Mouse (Mus musculus): ENCODE measurements at regions not wholly inside any gene's neighbourhood (a gene's known extent, or its start where the extent isn't known, plus 50 kb on each side); places are given as distances from the start of the nearest gene placed in this dataset.

DNA sequence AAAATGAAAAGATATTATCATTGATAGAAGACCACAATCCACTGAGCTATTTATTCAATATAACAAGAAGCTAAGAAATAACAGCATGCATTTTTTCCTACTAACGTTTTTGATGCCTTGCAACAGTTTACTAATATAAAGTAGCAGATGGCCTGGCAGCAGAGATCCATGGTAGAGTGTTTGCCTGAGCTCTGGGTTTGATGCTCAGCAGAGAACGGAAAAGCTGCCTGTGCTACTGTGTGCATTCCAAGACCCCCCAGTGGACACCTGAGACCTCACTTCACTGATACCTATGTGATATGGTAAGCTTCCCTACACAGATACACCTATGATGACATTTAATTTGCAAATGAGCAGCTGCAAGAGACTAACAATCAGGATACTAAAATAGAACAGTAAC, 95.6 kb upstream of the Acvr2a start:
- Histone ChIP-seq H3K27me3 (ENCODE audit: insufficient read depth, low read length) (no peaks in the 10 kb centered on the region), H3K36me3 (replicated peaks) (no peaks in the 10 kb centered on the region), H3K4me1 (ENCODE audit: insufficient read depth, low read depth, low read length) (no peaks in the 10 kb centered on the region), H3K4me3 (ENCODE audit: low read depth, low read length) (no peak overlapping the region), H3K9me3 (replicated peaks) (no peaks in the 10 kb centered on the region)
- TF ChIP-seq GATA1 (IDR thresholded peaks at IDR 0.05; ENCODE audit: borderline replicate concordance, low read length): no peak
- TF ChIP-seq TAL1 (conservative IDR thresholded peaks at IDR 0.05; ENCODE audit: low read depth, low read length): no peak
- TF ChIP-seq GATA2 (IDR thresholded peaks at IDR 0.05; ENCODE audit: borderline replicate concordance, low read depth, low read length): no peak
- no peak for TF ChIP-seq POLR2AphosphoS5 (IDR thresholded peaks at IDR 0.05; ENCODE audit: insufficient replicate concordance, low read depth, low read length)
- TF ChIP-seq CTCF (IDR thresholded peaks at IDR 0.05; ENCODE audit: low read depth, low read length): no peak
- DNase-seq (ENCODE audit: low spot score): no peak
- no peak for ATAC-seq (ENCODE audit: extremely low read depth, insufficient number of reproducible peaks, low FRiP score, poor library complexity, severe bottlenecking)

DNA sequence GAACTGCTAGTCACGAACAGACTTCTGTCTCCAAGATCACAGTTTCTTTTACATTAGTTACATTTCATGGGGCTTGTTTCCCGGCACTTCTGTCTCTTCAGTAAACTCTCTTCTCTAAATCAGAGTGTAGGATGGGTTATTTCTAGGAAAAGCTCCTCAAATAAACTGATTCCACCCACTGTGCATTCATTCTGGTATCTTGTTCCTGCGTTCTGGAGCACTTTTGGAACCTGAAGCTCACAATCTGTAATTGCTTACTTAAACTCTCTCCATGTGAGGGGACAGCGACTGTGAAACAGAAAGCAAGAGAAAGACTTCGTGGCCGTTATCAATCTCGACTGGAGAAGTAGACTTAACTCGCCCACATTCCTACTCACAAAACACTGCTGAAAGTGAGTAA, 83.1 kb upstream of the Acvr2a start:
- Histone ChIP-seq H3K4me1 (ENCODE audit: insufficient read depth, low read depth, low read length) (no peaks in the 10 kb centered on the region), H3K9me3 (replicated peaks) (no peaks in the 10 kb centered on the region), H3K27me3 (ENCODE audit: insufficient read depth, low read length) (no peaks in the 10 kb centered on the region), H3K4me3 (ENCODE audit: low read depth, low read length) (no peak overlapping the region), H3K36me3 (replicated peaks) (no peaks in the 10 kb centered on the region)
- no peak for TF ChIP-seq POLR2AphosphoS5 (IDR thresholded peaks at IDR 0.05; ENCODE audit: insufficient replicate concordance, low read depth, low read length)
- ATAC-seq (ENCODE audit: extremely low read depth, insufficient number of reproducible peaks, low FRiP score, poor library complexity, severe bottlenecking) (no peak), DNase-seq (ENCODE audit: low spot score) (no peak)

DNA sequence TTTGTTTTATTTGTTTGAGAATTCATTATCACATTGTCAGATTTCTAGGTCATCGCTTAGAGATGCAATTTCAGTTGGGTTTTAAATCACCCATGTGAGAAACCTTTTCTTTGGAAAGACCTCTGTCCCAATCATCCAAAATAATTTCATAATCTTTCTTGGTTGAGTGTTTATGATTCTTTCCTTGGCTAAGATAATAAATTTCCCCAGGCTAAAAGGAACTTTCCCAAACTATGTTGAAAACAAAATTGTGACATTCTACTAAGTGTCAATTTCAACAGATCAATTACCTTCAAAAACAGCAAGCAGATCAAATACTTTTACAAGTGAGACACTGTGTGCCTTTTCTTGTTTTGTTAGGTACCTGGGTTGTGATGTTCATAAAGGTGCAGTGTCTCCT, 80.0 kb upstream of the Acvr2a start:
- ATAC-seq (ENCODE audit: extremely low read depth, insufficient number of reproducible peaks, low FRiP score, poor library complexity, severe bottlenecking) (no peak), DNase-seq (ENCODE audit: low spot score) (no peak)
- H3K36me3 ChIP-seq (replicated peaks): no peaks in the 10 kb centered on the region
- no peak overlapping the region for H3K4me3 ChIP-seq (ENCODE audit: low read depth, low read length)
- H3K27me3 ChIP-seq (ENCODE audit: insufficient read depth, low read length): no peaks in the 10 kb centered on the region
- no peak for TF ChIP-seq GATA1 (IDR thresholded peaks at IDR 0.05; ENCODE audit: borderline replicate concordance, low read length)
- TF ChIP-seq TAL1 (conservative IDR thresholded peaks at IDR 0.05; ENCODE audit: low read depth, low read length): no peak
- no peak for TF ChIP-seq CTCF (IDR thresholded peaks at IDR 0.05; ENCODE audit: low read depth, low read length)
- TF ChIP-seq POLR2AphosphoS5 (IDR thresholded peaks at IDR 0.05; ENCODE audit: insufficient replicate concordance, low read depth, low read length): no peak
- no peak for TF ChIP-seq GATA2 (IDR thresholded peaks at IDR 0.05; ENCODE audit: borderline replicate concordance, low read depth, low read length)
- H3K9me3 ChIP-seq (replicated peaks): no peaks in the 10 kb centered on the region
- H3K4me1 ChIP-seq (ENCODE audit: insufficient read depth, low read depth, low read length): no peaks in the 10 kb centered on the region

DNA sequence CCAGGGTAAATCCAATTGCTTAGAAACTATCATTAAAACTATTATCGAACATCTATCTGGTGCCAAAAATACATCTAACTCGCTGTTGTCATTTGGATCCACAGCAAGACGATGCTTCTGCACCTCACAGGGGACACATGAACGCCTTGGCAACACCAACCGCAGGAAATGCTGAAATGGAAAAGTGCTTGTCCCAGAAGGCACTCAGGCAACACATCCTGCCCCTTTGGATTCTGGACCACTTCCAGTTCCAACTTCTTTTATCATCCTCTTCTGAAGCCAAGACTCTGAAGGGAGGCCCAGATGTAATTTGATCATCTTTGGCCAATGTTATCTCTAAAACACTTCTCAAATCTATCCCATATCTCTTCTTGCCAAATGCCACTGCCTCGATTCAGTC, 79.4 kb upstream of the Acvr2a start:
- H3K27me3 ChIP-seq (ENCODE audit: insufficient read depth, low read length): no peaks in the 10 kb centered on the region
- DNase-seq (ENCODE audit: low spot score) (no peak), ATAC-seq (ENCODE audit: extremely low read depth, insufficient number of reproducible peaks, low FRiP score, poor library complexity, severe bottlenecking) (no peak)
- H3K9me3 ChIP-seq (replicated peaks): no peaks in the 10 kb centered on the region
- TF ChIP-seq TAL1 (conservative IDR thresholded peaks at IDR 0.05; ENCODE audit: low read depth, low read length): no peak
- no peak for TF ChIP-seq CTCF (IDR thresholded peaks at IDR 0.05; ENCODE audit: low read depth, low read length)
- TF ChIP-seq POLR2AphosphoS5 (IDR thresholded peaks at IDR 0.05; ENCODE audit: insufficient replicate concordance, low read depth, low read length): no peak
- TF ChIP-seq GATA2 (IDR thresholded peaks at IDR 0.05; ENCODE audit: borderline replicate concordance, low read depth, low read length): no peak
- no peak for TF ChIP-seq GATA1 (IDR thresholded peaks at IDR 0.05; ENCODE audit: borderline replicate concordance, low read length)
- H3K4me1 ChIP-seq (ENCODE audit: insufficient read depth, low read depth, low read length): no peaks in the 10 kb centered on the region
- no peaks in the 10 kb centered on the region for H3K36me3 ChIP-seq (replicated peaks)
- H3K4me3 ChIP-seq (ENCODE audit: low read depth, low read length): no peak overlapping the region

DNA sequence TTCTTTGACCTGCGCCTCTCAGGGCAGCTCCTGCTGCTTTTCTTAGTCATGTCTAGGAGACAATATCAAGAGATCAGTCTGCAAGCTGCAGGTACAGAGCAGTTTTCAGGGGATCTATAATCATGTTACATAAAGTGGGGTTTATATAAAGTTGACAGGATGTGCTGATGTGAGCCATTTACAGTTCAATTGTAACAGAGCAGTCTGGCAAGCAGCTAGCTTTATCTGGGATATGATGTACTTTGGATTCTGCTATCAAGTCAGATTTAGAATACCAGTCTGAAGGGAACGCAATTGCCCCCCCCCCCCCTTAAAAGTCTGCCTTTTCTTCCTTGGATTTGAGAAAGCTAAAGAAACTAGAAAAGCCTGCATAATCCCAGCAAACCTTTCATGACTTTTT, 77.6 kb upstream of the Acvr2a start:
- ATAC-seq (ENCODE audit: extremely low read depth, insufficient number of reproducible peaks, low FRiP score, poor library complexity, severe bottlenecking) (no peak), DNase-seq (ENCODE audit: low spot score) (no peak)
- Histone ChIP-seq H3K4me3 (ENCODE audit: low read depth, low read length) (no peak overlapping the region), H3K9me3 (replicated peaks) (no peaks in the 10 kb centered on the region), H3K4me1 (ENCODE audit: insufficient read depth, low read depth, low read length) (no peaks in the 10 kb centered on the region), H3K36me3 (replicated peaks) (no peaks in the 10 kb centered on the region), H3K27me3 (ENCODE audit: insufficient read depth, low read length) (no peaks in the 10 kb centered on the region)
- TF ChIP-seq TAL1 (conservative IDR thresholded peaks at IDR 0.05; ENCODE audit: low read depth, low read length) (no peak), POLR2AphosphoS5 (IDR thresholded peaks at IDR 0.05; ENCODE audit: insufficient replicate concordance, low read depth, low read length) (no peak), GATA1 (IDR thresholded peaks at IDR 0.05; ENCODE audit: borderline replicate concordance, low read length) (no peak), GATA2 (IDR thresholded peaks at IDR 0.05; ENCODE audit: borderline replicate concordance, low read depth, low read length) (no peak), CTCF (IDR thresholded peaks at IDR 0.05; ENCODE audit: low read depth, low read length) (no peak)
